Mouse (Mus musculus) left cerebral cortex, postnatal 10 days (tissue): ENCODE results near the gene Fam178b. TPM values are rescaled to one million over a fixed set of nuclear protein-coding genes. Genes with fewer than 3 reads are reported as not detected.

Source experiments
- DNase-seq, 2 experiments: peaks; one replicate each; pipeline ENCODE4 v3.0.0; 2021 to 2022; ENCODE audit warnings: low spot score in 2 of 2, mixed read lengths in 1 of 2; ENCODE audit errors: extremely low spot score in 1 of 2
- intact Hi-C: fragments of 180-260 bp; cut with DNase I; formaldehyde crosslinking; loops from one replicate; pipeline ENCODE4 v1.15.1; 2025
- total RNA-seq, 2 experiments: library from RNA; stranded (reverse); gene quantifications; 2 replicates each; pipeline ENCODE4 v1.2.3; 2021

The Fam178b gene
- total RNA-seq, 2 experiments from 2014 or later = 0.69 TPM; not detected in 1

DNA sequence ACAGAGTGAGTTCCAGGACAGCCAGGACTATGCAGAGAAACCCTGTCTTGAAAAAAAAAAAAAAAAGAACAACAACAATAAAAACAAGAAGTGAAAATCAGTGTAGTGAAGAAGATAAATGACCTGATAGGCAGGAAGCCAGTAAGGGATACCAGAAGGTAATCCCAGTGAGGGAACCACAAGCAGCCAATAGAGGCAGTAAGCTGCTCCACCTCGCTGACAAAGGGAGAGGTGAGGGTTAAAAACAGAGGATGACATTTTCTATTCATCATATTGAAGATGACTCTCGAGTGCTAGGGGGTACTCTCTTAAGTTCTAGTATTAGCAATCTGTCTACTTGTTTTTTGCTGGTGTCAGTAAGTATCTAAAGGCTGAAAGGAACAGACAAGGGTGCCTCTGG lies 84.6 kb downstream of the Fam178b start:
- no peak for DNase-seq
- intact Hi-C loops = no loop called here

DNA sequence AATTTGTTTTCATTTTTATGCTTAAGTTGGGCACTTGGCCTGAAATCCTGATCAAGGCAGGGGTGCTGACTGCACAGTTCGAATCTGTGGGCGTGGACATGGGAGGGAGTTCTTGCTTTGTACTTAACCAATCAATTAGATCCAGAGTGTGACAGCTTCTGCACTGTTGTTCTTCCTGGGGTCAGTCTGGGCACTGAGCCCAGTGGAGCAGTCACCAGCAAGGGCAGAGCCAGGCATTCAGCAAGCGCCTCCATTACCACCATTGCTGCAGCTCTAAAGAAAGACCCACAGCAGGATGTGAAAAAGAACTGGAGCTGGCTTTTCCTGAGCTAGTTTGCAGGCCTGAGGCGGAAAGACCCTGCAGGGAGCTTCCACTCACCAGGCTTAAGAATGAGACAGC lies 86.9 kb downstream of the Fam178b start:
- intact Hi-C loops = no loop called here
- DNase-seq = peak in 1 of 2 experiments; percentile 82

DNA sequence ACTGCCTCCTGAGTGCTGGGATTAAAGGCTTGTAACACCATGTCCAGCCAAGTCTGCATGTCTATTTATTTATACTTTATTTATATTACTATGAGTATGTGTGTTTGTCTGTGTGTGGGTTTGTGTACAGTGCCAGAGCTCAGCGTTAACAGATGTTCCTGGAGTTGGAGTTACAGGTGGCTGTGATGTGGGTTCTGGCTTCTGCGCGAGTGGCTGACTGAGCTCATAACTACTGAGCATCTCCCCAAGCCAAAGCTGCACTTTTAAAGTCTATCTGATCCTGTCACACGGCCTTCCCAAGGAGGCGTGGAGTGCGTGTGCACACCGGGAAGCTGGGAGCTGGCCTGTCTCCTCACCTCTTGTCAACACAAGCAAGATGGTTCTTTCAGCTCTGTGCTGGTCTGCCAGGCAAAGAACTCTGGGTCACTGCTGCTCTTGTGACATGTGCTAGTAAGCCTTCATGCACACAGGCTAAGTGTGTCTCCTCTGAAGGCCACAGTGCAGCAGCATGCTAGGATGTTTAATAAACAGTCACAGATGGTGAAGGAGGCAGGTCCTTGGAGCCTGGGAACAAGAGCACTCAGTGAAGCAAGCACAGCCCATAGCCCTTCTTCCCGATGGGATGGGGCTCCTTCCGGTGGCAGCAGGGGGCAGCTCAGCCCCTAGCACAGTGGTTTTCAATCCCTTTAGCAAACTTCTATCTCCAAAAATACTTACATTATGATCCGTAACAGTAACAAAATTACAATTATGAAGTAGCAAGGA lies 87.6 kb downstream of the Fam178b start:
- DNase-seq = peak in 1 of 2 experiments; percentile 48
- intact Hi-C loops = no loop called here

DNA sequence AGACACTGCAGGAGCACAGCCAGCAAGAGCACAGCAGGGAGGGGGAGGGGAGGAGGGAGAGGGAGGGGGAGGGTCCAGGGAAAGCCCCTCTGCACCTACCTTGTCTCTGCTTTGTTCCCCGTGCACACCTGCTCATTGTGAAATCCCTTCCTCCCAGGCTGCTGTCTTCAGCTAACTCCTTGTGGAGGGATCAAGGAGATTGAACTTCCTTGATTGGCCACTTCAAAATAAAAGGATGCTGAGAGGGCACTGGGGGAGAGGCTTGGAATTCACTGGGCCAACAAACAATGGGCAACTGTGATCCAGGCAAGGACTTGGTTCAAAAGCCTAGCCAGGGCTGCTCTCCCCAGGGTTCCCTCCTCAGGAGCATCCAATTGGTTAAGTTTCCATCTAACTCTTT lies 89.9 kb downstream of the Fam178b start:
- no peak for DNase-seq
- intact Hi-C loops = no loop called here

DNA sequence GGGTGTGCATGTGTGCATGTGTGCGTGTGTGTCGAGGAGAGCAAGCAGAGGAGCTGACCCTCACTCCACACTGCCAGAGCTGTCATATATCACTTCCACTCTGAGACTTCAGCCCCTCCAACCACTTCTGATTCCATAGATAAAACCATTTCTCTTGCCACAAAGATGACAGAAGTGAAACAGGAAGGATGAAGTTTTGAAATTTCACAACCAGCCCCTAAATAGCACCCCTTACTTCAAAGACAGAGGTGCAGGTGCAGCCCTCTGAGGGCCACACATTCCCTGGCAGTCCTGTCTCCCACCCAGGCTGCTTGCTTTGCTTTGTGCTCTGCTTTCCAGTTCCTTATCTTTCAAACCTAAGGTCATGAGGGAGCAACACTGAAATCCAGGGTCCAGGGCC lies 91.6 kb downstream of the Fam178b start:
- no peak for DNase-seq

DNA sequence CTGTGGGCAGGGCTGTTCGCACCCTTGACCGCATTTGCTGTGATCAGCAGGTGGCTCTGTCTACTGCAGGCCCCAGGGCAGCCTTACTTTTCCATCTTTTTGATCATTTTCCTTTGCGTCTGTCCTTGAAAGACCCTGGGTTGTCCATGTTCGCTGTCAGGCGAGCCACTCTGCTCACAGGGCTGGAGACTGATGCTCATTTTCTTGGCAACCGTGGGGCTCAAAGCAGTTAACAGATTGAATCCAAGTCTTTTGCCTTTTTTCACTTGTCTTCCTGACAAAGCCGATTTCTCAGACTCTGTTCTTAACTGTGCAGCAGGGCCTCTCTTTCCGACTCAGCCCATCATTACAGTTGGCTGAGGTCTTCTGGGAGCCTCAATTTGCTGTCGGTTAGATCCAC lies 92.3 kb downstream of the Fam178b start:
- intact Hi-C loops = no loop called here
- DNase-seq = peak in 1 of 2 experiments; percentile 27

More for the DNA sequence above, 91.6 kb downstream of the Fam178b start:
- intact Hi-C loops = no loop called here

DNA sequence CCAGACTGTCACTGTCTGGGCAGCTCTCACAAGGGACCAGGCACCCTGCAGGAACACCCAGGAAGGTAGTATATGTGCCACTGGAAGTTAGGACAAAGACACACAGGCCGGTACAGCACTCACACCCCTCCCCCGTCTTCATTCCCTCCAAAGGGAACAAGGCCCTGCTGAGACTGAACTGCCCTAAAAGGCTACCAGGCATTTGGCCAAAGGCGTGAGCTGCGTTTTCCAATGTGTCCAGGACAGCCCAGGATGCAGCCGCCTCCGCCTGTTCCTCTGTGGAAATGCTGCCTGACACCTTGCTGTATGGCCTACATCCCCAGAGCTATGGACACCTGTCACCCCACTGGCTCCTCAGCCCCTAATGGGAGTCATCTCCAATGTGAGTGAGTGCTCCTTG lies 93.5 kb downstream of the Fam178b start:
- intact Hi-C loops = no loop called here
- peak in 1 of 2 experiments; percentile 85 for DNase-seq

DNA sequence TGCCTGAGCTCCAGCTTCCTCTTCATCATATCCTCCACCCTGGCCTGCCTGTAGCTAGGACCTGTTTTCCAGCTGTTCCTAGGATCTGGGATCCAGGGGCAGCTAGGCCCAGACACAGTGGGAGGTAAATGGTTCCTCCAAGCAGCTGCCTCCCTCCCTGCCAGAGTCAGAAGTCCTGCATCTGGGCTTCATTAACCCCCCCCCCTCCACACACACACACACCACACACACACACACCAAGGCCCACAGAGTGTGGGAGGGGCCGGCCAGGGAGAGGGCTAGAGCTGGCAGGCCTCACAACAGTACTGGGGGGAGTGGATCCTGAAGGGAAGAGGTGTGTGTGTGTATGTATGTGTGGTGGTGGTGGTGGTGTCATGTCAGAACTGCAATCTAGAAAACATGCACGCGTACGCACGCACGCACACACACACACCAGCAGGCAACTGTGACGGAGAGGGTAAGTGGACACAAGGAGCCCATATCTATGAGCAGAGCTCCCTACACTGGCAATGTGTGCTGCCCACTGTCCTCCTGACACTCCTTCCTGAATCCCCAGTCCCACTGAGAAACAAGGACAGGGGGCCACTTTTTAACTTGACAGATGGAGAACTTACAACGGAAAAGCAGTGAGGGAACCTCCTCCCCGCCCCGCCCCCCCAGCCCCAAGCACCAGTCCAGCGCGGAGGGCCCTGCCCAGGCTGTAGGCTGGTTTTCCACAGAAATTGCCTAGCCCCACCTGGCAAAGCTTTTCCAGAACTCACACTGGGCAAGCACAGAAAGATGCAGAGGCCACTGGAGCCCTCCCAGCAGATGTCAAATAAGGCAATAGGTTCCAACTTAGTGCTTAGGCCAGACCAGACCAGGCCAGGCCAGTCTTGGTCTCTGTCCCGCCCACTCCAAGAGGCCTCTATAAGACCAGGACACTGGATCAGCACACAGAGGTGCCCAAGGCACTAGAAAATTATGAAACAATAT lies 94.2 kb downstream of the Fam178b start:
- intact Hi-C loops = no loop called here
- DNase-seq = peak in 1 of 2 experiments; percentile 68

DNA sequence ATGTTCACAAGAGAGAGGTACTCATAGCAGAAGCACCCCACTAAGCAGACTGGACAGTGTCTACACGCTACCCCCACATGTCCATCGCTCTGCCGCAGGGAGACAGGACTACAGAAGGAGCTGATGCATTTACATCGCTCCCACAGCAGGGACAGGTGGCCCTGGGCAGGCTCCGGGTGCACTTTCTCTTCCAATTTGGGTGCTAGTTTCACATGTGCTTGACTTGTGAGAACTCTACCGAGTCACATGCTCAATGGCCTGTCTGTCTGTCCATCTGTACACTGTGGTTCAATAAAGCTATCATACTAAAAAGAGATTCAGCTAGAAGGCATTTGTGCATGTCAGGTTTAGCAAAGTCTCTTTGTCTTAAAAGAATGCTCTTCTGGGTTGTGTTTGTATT lies 95.1 kb downstream of the Fam178b start:
- intact Hi-C loops = no loop called here
- DNase-seq = no peak

DNA sequence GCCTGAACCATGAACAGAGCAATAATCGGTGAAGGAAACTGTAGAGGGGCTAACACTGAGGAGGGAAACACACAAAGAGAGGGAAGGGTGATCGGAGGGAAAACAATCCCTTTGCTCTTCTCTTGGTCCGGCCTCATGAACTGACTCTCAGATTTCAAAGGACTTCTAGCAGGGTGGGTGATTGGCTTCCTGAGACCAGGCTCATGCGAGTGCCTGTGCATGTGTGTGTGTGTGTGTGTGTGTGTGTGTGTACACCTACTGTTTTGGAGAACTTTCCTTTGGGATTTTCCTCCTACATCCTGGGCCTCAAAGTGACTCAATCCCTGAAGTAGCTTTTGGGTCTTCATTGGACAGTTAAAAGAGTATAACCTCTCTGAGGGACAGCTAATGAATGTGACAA lies 96.7 kb downstream of the Fam178b start:
- intact Hi-C loops = no loop called here
- DNase-seq = no peak

DNA sequence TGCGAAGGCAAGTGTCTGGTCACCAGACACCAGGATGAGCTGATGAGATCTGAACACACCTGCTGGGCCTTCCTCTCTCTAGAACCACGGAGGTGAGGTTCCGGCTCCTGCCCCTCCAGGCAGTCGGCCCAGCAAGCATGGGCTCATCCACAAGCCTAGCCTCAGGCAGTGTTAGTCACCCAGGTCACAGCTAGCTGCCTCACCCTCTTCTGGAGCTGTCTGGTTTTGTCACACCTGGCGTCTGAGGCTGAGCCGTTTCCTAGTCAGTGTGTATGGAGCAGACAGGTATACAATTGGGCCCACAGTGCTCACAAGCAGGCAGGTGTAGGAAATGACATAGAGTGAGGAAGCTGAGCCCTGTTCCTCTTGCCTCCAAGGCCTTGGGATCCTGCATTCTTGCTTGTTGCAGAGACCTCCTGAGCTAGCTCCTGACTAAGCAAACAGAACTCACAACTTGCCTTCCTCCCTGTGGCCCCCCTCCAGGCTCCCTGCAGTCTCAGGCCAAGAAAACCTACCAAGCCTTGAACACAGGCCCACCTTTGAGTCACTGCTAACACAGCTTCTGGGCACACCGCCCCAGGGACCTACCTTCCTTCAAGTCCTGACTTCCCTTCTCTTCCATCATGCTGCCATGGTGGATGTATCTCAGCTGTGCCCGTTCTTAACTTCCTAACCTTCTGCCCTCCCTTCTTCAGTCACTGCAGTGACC lies 99.4 kb downstream of the Fam178b start:
- intact Hi-C loops = no loop called here
- DNase-seq = no peak

DNA sequence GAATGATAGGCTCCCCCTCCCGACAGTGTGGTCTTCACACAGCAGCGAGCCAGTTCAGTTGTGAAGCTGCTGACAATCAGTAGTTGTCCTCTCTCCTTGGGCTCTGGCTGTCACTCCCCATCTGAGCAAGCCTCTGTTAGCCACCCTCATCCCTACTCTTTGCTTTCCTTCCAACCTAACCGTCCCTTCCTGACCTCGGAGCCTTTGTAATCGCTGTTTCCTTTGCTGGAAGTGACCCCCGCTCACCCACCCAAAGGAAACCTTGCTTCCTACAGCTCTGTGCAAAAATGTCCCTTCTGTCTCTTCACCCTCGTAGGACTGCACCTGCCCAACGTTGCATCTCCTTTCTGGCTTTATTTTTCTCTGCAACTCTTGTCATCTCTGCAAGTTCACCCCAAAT lies 100.8 kb downstream of the Fam178b start:
- intact Hi-C loops = no loop called here
- DNase-seq = no peak

DNA sequence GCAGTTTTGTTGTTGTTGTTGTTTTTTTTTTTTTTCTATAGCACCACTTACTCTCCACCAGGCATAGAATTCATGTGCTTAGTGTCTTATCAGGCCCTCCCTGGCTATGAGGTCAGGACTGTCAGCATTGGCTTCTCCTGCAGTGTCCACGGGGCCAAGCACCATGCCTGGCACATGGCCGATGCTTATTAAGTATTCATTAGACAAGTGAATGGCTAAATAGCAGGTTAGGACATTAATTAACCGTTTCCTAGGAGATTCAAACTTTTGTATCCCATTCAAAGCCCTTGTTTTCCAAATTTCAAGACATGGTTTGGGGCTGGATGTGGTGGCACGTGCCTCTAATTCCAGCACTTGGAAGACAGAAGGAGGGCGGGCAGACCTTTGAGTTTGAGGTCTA lies 101.7 kb downstream of the Fam178b start:
- intact Hi-C loops = no loop called here

DNA sequence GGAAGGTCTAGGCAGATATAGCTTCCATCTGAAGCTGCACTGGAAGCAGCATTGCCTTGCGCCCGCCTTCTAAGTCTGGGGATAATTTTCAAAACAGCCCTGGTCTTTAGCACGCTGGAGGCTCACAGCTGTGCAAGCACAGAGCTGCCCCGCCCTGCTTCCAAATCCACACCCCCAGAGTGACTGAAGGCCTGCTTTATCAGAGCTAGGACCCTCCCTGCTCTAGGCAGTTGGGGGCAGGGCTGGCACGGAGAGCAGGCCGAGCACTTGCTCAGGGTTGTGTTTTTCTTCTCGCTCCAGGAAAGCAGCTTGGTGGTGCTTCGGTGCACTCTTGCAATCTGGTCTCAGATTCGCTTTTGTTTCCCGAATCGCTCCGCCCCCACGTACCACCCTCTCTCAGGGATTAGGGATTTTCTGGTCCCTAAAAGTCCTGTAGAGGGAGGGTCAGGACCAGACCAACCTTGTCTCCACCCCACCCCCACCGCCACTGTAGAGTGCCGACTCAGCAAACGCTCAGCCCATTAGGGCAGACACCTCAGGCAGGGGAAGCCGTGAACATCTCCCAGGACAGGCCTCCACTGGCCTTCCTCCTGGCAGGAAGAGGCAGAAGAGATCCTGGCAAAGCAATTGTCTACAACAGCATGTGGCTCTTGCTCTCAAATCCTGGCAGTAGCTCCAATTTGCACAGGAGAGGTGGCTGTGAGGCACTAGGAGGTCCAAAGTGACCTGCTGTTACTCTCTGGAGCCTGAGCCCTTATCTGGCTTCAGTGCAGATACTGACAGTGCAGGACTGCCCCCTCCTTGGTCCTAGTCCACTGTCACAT lies 102.4 kb downstream of the Fam178b start:
- intact Hi-C loops = no loop called here
- peak; percentile 56 to 87 for DNase-seq

More for the DNA sequence above, 101.7 kb downstream of the Fam178b start:
- DNase-seq = no peak

DNA sequence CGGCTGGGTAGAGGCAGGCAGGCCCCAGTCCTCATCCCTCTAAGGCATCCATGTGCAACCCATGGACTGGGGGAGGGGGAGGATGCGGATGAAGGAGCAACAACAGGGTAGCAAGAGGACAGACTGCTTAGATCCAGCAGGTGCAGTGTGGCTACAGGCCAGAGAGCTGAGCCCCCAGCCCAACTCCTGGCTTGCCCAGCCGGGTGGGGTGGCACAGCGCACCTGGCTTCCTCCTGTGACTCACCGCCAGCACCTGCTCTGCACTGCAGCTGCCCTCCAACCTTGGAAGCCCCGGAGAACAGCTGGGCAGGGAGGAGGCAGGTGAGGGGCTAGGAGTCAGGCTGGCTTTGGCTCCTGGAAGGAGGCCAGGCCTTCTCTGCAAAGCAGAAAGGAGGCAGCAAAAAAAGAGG lies 103.0 kb downstream of the Fam178b start:
- DNase-seq = no peak
- intact Hi-C loops = no loop called here

DNA sequence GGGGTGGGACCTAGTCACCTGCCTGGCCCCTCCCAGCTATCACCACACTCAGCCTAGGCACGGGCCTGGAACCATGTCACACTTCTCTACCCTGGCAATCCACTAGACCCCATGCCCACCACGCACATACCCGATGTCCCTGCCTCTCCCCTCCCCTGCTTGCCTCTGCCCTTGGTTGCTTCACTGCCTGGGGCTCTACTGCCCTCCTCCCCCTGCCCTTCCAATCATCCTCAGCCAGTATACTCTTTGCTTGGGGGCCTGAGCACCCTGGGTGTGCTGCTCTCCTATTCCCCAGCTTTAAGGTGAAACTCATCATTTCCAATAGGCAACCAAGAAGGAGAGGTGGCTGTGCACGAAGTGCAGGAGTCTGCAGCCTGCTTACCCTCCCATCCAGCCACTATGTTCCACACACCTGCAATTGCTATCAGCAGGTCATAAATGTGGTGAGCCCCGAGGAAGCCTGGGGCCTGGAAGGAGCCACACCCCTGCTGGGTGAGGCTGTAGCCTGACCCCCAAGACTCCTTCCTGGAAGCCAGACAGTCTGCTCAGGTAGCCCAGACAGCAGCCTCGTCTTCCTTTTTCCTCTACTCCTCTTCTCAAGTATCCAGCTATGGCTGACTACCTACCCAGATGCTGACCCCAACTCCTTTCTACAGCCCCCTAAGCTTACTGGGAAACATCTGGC lies 105.8 kb downstream of the Fam178b start:
- DNase-seq = no peak
- intact Hi-C loops = no loop called here

DNA sequence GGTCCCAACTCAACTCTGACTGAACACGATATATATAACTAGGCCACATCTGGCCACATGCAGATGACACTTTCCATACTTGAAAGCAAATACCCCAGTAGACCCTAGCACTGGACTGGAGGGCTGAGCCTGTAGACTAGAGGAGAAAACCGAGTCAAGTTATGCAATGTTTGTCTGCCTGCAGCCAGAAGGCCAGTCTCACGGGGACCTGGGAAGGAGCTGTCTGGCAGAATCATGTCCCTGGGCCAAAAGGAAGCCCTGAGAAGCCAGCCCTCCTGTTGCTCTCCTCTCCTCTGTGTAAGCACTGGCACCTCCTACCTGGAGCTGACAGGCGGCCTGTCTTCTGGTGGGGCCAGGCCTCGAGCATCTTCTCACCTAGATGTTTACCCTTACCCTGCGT lies 107.6 kb downstream of the Fam178b start:
- intact Hi-C loops = no loop called here
- no peak for DNase-seq
